Mouse (Mus musculus): Measurements from ENCODE around the gene Hist1h3c.

DNA sequence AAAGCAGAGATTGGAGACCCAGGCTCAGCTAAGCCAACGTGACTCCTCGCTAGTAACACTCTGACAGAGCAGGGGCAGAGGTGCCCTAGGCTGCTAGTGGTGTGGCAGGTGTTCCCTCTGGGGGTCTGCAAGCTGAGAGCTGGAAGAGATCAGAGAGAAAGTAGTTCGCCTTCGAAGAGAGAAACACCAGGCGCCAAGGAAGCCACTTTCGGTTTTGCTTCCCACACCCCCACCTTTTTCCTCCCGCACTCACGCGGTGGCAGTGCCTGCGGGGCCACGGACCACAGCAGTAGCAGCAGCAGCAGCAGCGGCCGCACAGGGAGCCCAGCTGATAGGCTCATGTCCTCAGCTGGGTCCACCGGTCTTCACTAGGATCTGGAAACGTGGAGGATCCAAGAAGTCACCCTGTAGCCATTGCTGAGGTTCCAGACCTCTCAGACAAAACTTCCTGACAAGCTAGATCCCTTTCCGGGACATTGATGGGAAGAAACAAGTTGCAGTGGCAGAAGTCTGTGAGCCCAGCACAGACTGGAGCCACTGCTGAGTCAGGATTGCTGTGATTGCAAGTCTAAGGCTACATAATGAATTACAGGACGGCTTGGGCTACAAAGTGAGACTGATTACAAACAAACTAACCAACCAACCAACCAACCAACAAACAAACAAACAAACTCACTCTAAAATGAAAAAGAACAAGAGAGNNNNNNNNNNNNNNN lies 34.9 kb downstream of the Hist1h3c start, which contains the start of gene Hfe:
- TF ChIP-seq GATA1 (IDR thresholded peaks at IDR 0.05; ENCODE audit: borderline replicate concordance, low read length) (no peak), FLI1 (IDR thresholded peaks at IDR 0.05; ENCODE audit: low read length) (no peak)
